Mouse (Mus musculus): ENCODE measurements around the gene BC004004. TPM values are rescaled to one million over a fixed set of nuclear protein-coding genes. Genes with fewer than 3 reads are reported as not detected.
"Not testable (repeated sequence)": the region's sequence is repeated elsewhere in the genome, so short reads cannot be mapped to it uniquely, and the experiment has no call there.

BC004004 gene
- total RNA-seq, 2 experiments from 2014 or later, result 297 to 354 TPM

DNA sequence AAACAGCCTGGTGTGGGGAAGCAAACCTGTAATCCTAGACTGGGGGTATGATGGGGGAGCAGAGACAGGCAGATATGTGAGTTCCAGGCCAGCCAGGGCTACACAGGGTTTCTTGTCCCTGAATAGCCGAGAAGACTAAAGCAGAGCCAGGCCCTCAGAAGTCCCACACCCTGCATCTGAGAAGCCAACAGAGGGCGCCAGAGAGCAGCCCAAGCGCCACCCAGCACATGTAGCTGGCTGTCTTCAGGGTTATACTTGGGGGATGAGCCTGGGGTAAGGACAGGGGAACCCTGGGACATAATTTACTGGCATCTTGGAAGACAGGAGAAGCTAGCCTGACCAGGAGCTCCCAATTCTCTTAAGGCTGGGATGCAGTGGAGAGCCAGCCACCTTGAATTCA is 9.1 kb upstream of the BC004004 start:
- peak; percentile 77 to 82 for DNase-seq

DNA sequence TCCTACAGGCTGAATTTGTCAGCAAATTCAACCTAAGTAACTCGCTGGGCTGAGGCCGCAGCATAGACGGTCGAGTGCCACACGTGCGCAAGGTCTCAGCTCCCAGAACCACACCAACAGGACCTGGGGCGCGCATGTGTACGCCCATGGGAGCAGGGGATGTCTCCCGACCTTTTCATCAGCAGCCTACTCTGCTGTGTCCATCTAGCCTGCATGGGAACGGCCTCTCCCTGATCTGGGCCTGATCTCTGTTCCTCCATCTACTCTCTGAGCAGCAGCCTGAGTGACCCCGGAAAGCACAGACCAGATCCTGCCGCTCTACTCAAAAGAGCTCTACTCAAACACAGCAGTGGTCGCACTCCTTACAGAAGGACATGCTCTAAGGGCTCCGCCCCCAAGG is 8.1 kb upstream of the BC004004 start:
- no peak for DNase-seq

DNA sequence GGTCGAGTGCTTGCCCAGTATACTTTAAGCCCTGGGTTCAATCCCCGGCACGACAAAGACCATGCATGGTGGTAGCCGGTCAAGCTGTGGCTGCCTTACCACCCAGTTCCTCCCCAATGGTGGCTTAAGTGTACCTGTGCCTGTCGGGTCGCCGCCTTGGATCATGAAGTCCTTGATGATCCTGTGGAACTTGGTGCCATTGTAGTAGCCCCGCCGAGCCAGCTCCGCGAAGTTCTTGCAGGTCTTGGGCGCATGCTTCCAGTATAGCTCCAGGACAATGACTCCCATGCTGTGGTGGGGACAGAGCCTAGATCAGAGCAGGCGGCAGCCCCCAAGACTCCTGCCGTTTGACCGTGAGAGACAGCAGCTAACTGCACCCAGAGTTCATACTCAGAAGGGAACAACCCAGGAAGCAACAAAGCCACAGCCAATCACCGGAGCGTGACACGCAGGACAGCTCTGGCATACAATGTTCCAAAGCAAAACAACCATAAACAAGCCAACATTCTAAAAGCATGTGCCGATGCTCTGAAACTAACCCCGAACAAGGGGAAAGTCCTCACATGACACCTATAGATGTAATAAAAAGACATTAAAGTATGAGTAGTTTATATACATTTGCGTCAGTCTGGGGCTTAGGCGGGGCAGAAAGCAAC is 6.9 kb upstream of the BC004004 start:
- DNase-seq, result no peak

DNA sequence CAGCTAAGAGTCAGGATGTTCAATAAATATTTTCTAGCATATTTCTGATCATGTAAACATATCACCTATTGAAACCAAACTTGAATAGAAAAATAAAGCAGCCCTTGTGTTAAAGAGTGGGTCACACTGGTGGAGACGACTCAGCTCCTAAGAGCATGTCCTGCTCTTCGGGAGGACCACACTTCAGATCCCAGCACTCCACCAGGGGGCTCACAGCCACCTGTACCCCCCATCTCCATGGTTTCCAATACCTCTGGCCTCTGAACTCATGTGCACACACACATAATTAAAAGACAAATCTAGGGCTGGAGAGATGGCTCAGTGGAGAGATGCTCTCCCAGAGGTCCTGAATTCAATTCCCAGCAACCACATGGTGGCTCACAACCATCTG is 6.3 kb upstream of the BC004004 start:
- no peak for DNase-seq

DNA sequence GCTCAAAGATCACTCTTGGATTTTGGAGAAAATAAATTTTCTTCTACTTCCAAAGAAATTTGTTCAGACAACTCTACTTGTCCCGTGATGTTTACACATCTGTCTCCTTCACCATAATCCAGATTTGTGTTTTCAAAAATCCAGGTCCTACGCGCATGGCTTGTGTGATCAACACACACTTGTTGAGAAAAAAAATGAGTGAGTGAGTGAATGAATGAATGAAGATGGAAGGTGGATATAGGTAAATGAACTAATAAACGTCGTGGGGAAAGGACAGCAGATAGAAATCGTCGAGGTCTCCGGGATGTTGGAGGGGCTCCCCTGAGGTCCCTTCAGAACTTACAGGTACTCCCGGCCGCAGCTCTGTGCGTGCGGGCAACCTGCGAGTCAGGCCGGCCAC is 5.2 kb upstream of the BC004004 start:
- DNase-seq, result no peak

DNA sequence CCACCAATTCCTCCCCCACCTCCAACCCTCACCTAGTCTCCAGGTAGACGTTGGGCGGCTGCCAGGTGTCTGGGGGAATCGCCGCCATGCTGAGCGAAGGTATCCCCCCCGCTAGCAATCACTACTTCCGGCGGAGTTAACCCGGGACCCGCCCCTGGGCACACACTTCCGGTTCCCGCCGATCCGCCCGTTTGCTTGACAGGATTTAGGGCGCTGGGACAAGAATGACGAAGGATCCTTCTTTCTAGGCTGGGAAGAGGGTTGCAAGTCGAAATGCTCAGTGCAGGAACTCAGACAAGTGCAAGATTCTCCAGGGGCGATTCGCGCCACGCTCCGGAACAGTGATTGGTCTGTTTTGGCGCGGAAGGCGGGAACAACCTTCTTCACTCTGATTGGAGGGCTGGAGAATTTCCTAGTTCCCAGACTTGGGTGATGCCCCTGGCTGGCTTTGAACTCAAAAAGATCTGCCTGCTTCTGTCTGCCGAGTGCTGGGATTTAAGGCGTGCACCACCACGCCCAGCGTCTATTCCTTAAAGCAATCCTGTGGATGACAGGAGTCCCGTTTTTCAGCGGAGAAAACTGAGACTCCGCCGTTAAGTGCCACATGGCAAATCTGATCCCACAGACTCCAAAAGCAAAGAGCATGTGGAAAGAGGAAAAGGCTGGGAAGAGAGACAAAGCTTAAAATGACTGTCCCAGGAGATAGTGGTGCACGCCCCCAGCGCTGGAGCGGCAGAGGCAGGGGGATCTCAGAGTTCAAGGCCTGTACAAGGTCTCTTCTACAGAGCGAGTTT is 4.6 kb upstream of the BC004004 start, which contains the start of gene Ppil1:
TSS of gene Ppil1 (minus strand) at position 347 of the 794 bp plus-strand sequence.
- DNase-seq, result peak; percentile 87 to 93

DNA sequence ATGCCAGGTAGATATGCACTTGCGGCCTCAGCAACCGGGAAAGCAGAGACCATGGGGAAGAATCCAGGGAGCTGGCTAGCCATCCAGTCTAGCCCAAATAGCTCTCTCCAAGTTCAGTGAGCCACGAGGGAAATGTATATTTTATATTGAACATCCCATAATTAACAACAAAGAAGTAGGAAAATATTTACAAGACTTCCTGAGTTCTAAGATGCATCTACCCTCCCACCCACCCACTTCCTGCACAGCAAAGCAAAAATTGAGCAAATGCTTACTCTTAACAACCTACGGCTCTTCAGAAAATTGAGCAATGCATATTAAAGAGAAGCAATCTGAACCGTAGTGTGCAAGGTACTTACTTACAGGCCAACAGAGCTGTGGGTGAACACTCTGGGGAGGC is 3.8 kb upstream of the BC004004 start:
- DNase-seq, result no peak

DNA sequence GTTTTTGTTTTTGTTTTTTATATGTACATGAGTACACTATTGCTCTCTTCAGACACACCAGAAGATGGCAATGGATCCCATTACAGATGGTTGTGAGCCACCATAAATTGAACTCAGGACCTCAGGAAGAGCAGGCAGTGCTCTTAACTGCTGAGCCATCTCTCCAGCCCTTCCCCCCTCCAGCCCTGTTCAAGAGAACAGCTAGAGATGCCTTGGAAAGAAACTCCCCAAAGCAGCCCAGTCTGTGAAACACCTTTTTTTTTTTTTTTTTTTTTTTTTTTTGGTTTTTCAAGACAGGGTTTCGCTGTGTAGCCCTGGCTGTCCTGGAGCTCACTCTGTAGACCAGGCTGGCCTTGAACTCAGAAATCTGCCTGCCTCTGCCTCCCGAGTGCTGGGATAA is 1.5 kb upstream of the BC004004 start:
- DNase-seq, result not testable (repeated sequence)

DNA sequence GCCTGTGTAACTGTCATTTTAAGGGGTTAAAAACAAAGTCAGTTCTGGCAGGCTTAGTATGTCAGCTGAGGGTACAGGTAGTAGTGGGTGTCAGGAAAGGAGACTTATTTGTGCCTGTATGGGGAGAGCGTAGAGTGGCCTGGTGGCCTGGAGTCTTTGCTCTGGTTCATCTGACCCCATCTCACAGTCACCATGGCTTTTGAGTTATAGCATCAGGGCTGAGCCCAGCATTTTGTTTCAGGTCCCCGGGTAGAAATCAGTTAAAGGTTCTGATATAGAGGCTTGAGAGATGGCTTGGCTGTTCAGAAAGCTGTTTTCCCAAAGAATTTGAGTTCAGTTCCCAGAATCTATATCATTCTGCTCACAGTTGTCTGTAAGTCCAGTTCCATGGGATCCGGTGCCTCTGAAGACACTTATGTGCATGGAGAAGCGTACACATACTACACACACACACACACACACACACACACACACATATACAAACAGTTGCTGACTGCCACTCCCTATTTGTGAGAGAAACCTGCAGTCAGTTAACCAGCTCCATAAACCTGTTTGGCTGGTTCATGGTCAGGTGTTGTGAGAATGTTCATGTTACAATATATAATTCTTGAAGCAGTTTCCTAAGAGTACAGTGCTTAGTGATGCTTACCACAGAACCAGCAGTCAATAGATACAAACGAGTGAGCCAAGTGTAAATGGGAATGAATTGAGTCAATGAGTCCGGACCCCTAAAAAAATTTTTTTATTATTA is 482 bp upstream of the BC004004 start:
- peak in 1 of 2 experiments; percentile 48 for DNase-seq

DNA sequence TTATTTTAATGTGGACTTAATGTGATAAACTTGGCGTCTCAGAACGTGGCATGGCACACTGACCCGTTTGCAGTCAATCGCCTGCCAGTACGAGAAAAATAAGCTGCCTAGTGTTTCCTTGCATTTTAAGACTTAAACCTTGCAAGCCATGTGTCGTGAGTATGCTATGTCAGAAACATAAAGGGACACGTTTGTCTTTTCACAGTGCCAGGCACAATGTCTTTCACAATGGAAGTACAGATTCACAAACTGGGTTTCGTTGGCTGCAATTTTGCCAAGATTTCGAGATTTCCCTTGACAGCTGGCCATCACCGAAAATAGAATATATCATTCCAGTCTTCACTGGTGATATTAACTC is 740 bp downstream of the BC004004 start:
- DNase-seq, result no peak

DNA sequence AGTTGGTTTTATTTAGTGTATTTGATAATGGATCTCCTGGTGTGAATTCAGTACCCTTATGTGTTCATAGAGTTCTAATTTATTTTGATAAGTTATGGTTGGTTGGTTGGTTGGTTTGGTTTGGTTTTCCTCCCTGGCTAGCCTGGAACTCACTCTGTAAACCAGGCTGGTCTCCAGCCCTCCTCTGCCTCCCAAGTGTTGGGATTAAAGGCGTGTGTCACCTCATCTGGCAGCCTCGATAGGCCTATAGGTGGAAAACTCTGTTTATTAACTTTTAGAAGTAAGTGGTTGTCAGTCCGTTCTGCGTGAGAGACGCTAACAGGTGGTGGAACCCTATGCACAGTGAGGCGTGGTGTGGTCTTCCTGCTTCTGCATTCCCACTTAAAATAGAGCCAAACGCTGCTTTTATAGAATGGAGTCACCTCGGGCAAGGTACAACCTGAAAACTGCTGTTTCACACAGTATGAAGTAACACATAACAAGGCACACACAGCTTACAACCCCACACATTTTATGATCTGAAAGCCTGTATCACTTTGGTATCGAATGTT is 1.6 kb downstream of the BC004004 start:
- DNase-seq, result no peak

DNA sequence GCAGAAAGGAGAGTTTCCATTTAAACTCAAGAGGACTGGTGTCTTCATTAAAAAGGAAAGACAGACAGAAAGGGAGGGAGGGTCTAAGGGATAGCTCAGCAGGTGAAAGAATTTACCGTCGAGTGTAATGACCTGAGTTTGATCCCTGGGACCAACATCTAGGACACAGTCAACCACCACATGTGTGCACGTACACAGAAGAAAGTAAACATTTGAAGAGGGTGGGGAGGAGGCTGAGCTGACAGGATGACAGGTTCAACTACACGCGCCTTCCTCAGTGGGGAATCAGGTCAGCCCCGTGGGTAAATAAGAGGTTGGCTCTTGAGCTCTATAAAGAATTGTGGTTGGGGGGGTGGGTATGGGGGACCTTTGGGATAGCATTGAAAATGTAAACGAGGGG is 4.6 kb downstream of the BC004004 start:
- DNase-seq, result no peak

DNA sequence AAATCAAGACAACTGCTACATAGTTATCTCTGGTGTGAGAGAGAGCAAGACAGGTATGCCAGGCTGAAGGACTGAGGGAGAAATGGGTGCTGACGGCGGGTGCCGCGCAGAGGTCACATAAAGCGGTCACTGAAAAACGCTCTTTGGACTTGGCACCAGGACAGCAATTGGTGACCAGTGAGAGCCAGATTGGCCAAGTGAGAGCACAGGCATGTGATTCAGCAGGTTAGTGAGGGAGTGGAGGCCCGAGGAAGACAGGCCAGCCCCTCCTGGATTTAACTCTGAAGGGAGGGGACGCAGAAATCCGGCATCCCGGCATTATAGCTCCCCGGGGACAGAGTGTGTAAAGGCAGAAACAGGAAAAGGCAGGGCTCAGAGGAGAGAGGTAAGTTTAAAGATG is 5.3 kb downstream of the BC004004 start:
- DNase-seq, result peak; percentile 74 to 81

DNA sequence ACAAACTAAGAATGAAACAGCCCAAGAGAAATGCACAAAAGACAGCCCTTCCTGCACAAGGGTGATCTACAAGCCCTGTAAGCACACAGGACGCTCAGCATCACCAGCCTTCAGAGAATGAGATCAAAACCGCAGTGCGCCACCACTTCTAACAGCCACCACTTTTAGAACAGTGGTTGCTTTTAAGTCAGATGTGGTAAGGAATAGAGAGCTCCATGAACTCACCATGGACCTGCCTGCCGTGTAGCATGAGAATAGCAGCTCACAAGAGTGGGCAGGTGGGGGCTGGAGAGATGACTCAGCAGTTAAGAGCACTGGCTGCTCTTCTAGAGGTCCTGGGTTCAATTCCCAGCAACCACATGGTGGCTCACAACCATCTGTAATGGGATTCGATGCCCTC is 11.8 kb downstream of the BC004004 start:
- no peak for DNase-seq

DNA sequence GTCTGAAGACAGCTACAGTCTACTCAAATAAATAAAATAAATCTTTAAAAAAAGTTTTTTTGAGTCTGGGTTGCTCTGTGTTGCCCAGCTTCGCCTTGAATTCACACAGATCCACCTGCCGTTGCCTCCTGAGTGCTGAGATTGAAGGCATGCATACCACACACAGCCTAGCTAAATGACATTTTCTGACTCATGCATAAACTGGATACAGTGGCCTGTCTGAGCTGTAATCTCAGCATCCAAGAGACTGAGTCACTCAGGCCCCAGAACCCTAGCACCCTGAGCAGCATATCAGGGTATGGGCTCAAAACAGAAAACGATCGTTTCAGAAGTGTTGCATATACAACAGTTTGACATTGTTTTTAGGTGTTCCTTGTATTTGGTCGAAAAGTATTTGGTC is 13.0 kb downstream of the BC004004 start:
- no peak for DNase-seq

DNA sequence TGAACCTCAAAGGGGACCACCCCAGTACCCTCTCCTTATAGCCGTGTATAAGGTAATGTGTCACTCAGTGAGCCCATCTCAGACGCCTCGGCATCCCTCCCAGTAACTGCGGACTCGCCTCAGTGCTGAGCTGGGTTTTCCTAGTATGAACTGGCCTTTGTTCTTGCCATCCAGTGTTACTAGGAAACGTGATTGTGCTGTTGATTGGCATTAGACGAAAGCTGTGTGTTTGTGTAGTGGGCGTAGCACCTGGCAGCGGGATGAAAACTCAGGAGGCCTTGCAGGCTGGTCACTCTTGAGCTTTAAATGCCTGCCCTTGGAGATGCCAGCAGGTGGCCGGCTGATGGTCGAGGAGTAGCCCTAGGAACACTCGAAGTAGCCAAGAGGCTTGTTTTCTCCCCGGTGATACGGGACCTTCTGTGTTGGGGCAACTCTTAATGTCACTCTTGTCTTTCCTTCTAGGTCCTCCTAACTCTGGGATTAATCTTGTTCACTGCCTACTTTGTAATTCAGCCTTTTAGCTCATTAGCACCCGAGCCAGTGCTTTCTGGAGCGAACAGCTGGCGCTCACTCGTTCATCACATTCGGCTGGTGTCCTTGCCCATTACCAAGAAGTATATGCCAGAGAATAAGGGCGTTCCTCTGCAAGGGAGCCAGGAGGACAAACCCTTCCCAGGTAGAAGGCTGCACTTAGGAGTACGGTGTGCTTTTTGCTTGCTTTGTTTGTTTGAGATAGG is 13.8 kb downstream of the BC004004 start:
- no peak for DNase-seq

DNA sequence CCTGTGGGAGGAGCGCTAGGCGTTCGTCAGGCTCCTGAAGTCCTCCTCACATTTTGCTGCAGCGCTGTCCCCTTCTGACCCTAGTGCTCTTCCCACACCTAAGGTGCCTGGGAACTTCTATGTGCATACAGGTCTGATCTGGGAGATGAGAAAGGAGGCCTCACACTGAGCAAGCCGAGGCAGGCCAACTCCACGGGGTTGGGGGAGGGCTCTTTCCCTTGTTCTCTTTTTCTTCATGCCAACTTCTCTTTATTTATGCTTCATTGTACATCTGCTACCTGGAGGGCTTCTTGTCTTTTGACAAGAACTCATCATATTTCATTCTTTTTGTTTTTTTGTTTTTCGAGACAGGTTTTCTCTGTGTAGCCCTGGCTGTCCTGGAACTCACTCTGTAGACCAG is 23.2 kb downstream of the BC004004 start:
- no peak for DNase-seq

DNA sequence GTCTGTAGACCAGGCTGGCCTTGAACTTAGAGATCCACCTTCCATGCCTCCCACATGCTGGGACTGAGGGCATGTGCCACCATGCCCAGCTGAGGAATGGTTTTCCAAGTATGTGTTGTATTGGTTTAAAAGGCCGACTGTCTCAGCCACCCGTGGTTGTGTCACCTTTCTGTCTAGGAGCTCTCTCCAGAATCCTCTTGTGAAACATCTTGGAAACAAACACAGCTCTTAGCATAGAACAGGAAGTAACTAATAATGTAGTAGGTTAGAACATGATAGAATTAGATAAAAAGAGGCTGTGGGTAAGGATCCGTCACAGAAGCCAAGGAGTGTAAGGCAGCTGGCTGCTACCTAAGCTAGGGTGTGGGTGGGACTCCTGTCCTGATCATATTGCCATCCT is 24.4 kb downstream of the BC004004 start:
- no peak for DNase-seq

DNA sequence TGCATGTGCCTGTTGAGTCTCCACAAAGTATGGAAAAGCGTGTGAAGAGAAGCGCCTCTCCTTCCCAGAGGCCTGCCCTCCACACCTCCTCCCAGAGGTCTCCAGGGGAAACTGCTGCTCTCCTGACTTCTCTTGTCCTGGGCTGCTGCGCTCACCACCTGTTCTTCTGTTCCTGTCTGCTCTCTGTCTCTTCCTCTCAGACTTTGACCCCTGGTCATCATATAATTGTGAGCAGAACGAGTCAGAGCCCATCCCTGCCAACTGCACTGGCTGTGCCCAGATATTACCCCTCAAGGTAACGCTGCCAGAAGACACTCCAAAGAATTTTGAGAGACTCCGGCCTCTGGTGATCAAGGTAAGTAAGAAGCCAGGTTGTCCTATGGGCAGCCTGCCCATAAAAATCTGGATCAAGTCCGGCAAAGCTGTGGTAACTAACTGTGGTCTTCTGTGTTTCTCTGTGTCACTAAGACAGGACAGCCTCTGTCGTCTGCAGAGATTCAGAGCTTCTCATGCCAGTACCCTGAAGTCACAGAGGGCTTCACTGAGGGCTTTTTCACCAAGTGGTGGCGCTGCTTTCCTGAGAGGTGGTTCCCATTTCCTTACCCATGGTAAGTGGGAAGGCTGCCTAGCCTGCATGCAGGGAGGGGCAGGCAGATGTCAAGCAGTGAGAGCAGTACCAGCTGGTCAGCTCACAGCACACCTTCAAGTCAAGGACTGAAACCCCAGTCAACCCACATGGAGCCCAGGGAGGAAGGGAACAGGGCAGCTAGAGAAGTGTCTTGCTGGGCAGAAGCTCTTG is 25.4 kb downstream of the BC004004 start:
- DNase-seq, result peak; percentile 47 to 66

DNA sequence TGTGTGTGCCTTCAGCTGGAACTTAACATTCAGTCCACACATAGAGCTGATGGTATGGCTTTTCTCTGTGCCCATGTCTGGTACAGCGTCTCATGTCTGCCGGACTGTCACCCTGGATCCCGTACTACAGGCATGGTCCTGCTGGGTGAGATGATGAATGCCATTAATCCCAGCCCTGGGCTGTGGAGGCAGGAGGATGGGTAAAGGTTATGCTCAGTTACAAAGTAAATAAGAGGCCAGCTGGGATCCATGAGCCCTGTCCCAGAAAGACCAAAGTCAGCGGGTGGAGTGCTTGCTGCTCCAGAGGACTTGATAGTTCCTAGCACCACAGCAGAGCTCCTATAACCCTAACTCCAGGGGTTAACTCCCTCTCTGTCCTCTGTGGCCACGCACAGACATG is 27.2 kb downstream of the BC004004 start:
- DNase-seq, result no peak

DNA sequence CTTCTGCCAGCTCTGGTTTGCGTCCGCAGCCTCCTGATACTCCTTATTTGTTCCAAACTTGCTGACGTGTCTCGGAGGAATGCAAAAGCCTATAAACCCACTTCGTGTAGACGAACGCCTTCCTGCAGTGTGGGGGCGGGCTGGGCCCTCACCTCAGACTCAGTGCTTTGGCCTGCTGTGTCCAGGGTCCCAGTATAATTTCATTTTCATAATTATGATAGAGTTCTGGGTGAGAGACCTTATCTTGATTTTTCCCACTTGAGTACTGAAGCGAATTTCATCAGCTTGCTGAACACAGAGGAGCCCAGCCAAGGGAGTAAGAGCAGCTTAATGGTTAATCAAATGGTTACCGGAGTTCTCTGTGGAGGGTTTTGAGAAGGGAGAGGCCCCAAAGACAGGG is 28.7 kb downstream of the BC004004 start:
- DNase-seq, result no peak
